Comparison of ENCODE assay signal across 20 mouse cellular contexts in genomic region chr9:38413502-38413901, GRCm38 (mm10). TPM values are rescaled to one million over a fixed set of nuclear protein-coding genes. Genes with fewer than 3 reads are reported as not detected.
DNase-seq lines count a peak whose midpoint lies in the region; ATAC-seq lines count a peak whose summit lies in the region.
"Not testable (repeated sequence)": the region's sequence is repeated elsewhere in the genome, so short reads cannot be mapped to it uniquely, and the experiment has no call there.
"Had no signal": no experiment of that assay in that cellular context is flagged by ENCODE, and none has a peak within 500 bp of the region (broad histone marks: within the 10 kb centered on the region; RNA-seq: fewer than 3 reads in every experiment).

No protein-coding gene starts in this region.

- not testable (repeated sequence) for H3K27ac ChIP-seq in embryonic facial prominence, embryonic 14.5 days (replicated peaks; ENCODE audit: low read depth, low read length); hindbrain, embryonic 10.5 days; limb, embryonic 11.5 days (replicated peaks; ENCODE audit: low read depth, low read length)

- not testable (repeated sequence) for H3K4me1 ChIP-seq in embryonic facial prominence, embryonic 14.5 days (ENCODE audit: control insufficient read depth, insufficient read depth, low read length); hindbrain, embryonic 10.5 days (replicated peaks); limb, embryonic 11.5 days (ENCODE audit: control insufficient read depth, insufficient read depth, low read length)

- H3K4me3 ChIP-seq in embryonic facial prominence, embryonic 14.5 days (ENCODE audit: low read depth, low read length); hindbrain, embryonic 10.5 days; limb, embryonic 11.5 days (ENCODE audit: low read depth, low read length): not testable (repeated sequence)

- DNase-seq in Muller cell, postnatal 12 days (ENCODE audit: inconsistent ontology term): peak; percentile 16
- peak; percentile 16 for DNase-seq in embryo, embryonic 10.5 days (ENCODE audit: low spot score)
- peak; percentile 38 for DNase-seq in embryonic facial prominence, embryonic 14.5 days (ENCODE audit: low spot score)
- DNase-seq in hindbrain, embryonic 10.5 days (ENCODE audit: low spot score): peak; percentile 12
- peak; percentile 50 for DNase-seq in kidney, postnatal 10 days
- peak; percentile 63 for DNase-seq in limb, embryonic 11.5 days (ENCODE audit: low spot score)
- DNase-seq in neural tube, embryonic 10.5 days (ENCODE audit: extremely low spot score, low spot score): peak; percentile 19
- peak; percentile 6 for DNase-seq in testis, postnatal 14 days (ENCODE audit: low spot score)

- H3K36me3 ChIP-seq in embryonic facial prominence, embryonic 14.5 days (ENCODE audit: control insufficient read depth, insufficient read depth, low read length); hindbrain, embryonic 10.5 days; limb, embryonic 11.5 days (ENCODE audit: control insufficient read depth, insufficient read depth, low read length): not testable (repeated sequence)

- not testable (repeated sequence) for H3K4me2 ChIP-seq in embryonic facial prominence, embryonic 14.5 days (ENCODE audit: low read depth, low read length); limb, embryonic 11.5 days (ENCODE audit: low read depth, severe bottlenecking)

- H3K9ac ChIP-seq in embryonic facial prominence, embryonic 14.5 days (ENCODE audit: low read depth, low read length); limb, embryonic 11.5 days (ENCODE audit: low read length): not testable (repeated sequence)

- not testable (repeated sequence) for H3K27me3 ChIP-seq in embryonic facial prominence, embryonic 14.5 days (replicated peaks; ENCODE audit: control insufficient read depth, insufficient read depth, low read length); hindbrain, embryonic 10.5 days (ENCODE audit: insufficient read depth, poor library complexity, severe bottlenecking); limb, embryonic 11.5 days (ENCODE audit: control insufficient read depth, insufficient read depth, low read length)

- not testable (repeated sequence) for ATAC-seq in embryonic facial prominence, embryonic 14.5 days (ENCODE audit: low read depth); limb, embryonic 11.5 days (ENCODE audit: insufficient number of reproducible peaks, low FRiP score, low TSS enrichment, low read depth)

- not testable (repeated sequence) for H3K9me3 ChIP-seq in embryonic facial prominence, embryonic 14.5 days (ENCODE audit: control insufficient read depth, low read length); limb, embryonic 11.5 days (ENCODE audit: control insufficient read depth, low read length)
- H3K9me3 ChIP-seq in hindbrain, embryonic 10.5 days: 0 out of 2 replicates have a peak, but pooled peaks cover 10% of the 10 kb centered on the region

- 91% methylated on average over 14 of the region's 14 CpGs for WGBS in embryonic facial prominence, embryonic 14.5 days
- 94% methylated on average over 14 of the region's 14 CpGs for WGBS in hindbrain, embryonic 10.5 days
- WGBS in limb, embryonic 11.5 days: 93% methylated on average over 14 of the region's 14 CpGs

RNA-seq across cellular contexts. Expression of gene Olfr147, which starts 12.0 kb away (rescaled TPM):
- polyA plus RNA-seq in embryonic facial prominence, embryonic 14.5 days (2014; fragmentation: Nextera tagmentation; extraction: Ambion mirVana): not detected in 2 replicates
- not detected in 2 replicates for polyA plus RNA-seq in hindbrain, embryonic 10.5 days (2016; fragmentation: Nextera tagmentation; extraction: Ambion mirVana)
- not detected in 2 replicates for polyA plus RNA-seq in limb, embryonic 11.5 days (2014; fragmentation: Nextera tagmentation; extraction: Ambion mirVana)
- polyA plus RNA-seq: adrenal gland, adult 2 months; brain, embryonic 14.5 days; embryonic facial prominence, embryonic 12.5 days; forebrain, embryonic 13.5 days; forebrain, postnatal 0 days; gonadal fat pad, adult 2 months; heart, adult 2 months; heart, embryonic 11.5 days; heart, embryonic 15.5 days; hindbrain, embryonic 13.5 days; hindbrain, postnatal 0 days; intestine, embryonic 15.5 days had no signal

RNA-seq across cellular contexts. Expression of gene Olfr901, which starts 15.8 kb away (rescaled TPM):
- not detected in 2 replicates for polyA plus RNA-seq in embryonic facial prominence, embryonic 14.5 days (2014; fragmentation: Nextera tagmentation; extraction: Ambion mirVana)
- polyA plus RNA-seq in hindbrain, embryonic 10.5 days (2016; fragmentation: Nextera tagmentation; extraction: Ambion mirVana): not detected in 2 replicates
- polyA plus RNA-seq in limb, embryonic 11.5 days (2014; fragmentation: Nextera tagmentation; extraction: Ambion mirVana): not detected in 2 replicates
- polyA plus RNA-seq: adrenal gland, adult 2 months; brain, embryonic 14.5 days; embryonic facial prominence, embryonic 12.5 days; forebrain, embryonic 13.5 days; forebrain, postnatal 0 days; gonadal fat pad, adult 2 months; heart, adult 2 months; heart, embryonic 11.5 days; heart, embryonic 15.5 days; hindbrain, embryonic 13.5 days; hindbrain, postnatal 0 days; intestine, embryonic 15.5 days had no signal

RNA-seq across cellular contexts. Expression of gene Olfr902, which starts 34.0 kb away (rescaled TPM):
- not detected in 2 replicates for polyA plus RNA-seq in embryonic facial prominence, embryonic 14.5 days (2014; fragmentation: Nextera tagmentation; extraction: Ambion mirVana)
- not detected in 2 replicates for polyA plus RNA-seq in hindbrain, embryonic 10.5 days (2016; fragmentation: Nextera tagmentation; extraction: Ambion mirVana)
- not detected in 2 replicates for polyA plus RNA-seq in limb, embryonic 11.5 days (2014; fragmentation: Nextera tagmentation; extraction: Ambion mirVana)
- polyA plus RNA-seq: adrenal gland, adult 2 months; brain, embryonic 14.5 days; embryonic facial prominence, embryonic 12.5 days; forebrain, embryonic 13.5 days; forebrain, postnatal 0 days; gonadal fat pad, adult 2 months; heart, adult 2 months; heart, embryonic 11.5 days; heart, embryonic 15.5 days; hindbrain, embryonic 13.5 days; hindbrain, postnatal 0 days; intestine, embryonic 15.5 days had no signal

RNA-seq across cellular contexts. Expression of gene Olfr251, which starts 36.6 kb away (rescaled TPM):
- polyA plus RNA-seq in embryonic facial prominence, embryonic 14.5 days (2014; fragmentation: Nextera tagmentation; extraction: Ambion mirVana): not detected in 2 replicates
- not detected in 2 replicates for polyA plus RNA-seq in hindbrain, embryonic 10.5 days (2016; fragmentation: Nextera tagmentation; extraction: Ambion mirVana)
- polyA plus RNA-seq in limb, embryonic 11.5 days (2014; fragmentation: Nextera tagmentation; extraction: Ambion mirVana): not detected in 2 replicates
- polyA plus RNA-seq: adrenal gland, adult 2 months; brain, embryonic 14.5 days; embryonic facial prominence, embryonic 12.5 days; forebrain, embryonic 13.5 days; forebrain, postnatal 0 days; gonadal fat pad, adult 2 months; heart, adult 2 months; heart, embryonic 11.5 days; heart, embryonic 15.5 days; hindbrain, embryonic 13.5 days; hindbrain, postnatal 0 days; intestine, embryonic 15.5 days had no signal

RNA-seq across cellular contexts. Expression of gene Olfr250, which starts 46.8 kb away (rescaled TPM):
- polyA plus RNA-seq in embryonic facial prominence, embryonic 14.5 days (2014; fragmentation: Nextera tagmentation; extraction: Ambion mirVana): 0.06 TPM in 1 of 2 replicates, not detected in the other
- polyA plus RNA-seq in hindbrain, embryonic 10.5 days (2016; fragmentation: Nextera tagmentation; extraction: Ambion mirVana): not detected in 2 replicates
- polyA plus RNA-seq in limb, embryonic 11.5 days (2014; fragmentation: Nextera tagmentation; extraction: Ambion mirVana): not detected in 2 replicates
- polyA plus RNA-seq: adrenal gland, adult 2 months; brain, embryonic 14.5 days; embryonic facial prominence, embryonic 12.5 days; forebrain, embryonic 13.5 days; forebrain, postnatal 0 days; gonadal fat pad, adult 2 months; heart, adult 2 months; heart, embryonic 11.5 days; heart, embryonic 15.5 days; hindbrain, embryonic 13.5 days; hindbrain, postnatal 0 days; intestine, embryonic 15.5 days had no signal

Comparison
In these comparisons a context has a peak if more than half of its experiments do, and no peak if none do; other contexts are left out.
1. DNase-seq: peak in every context shown above with its lines; median percentile 63 in limb, embryonic 11.5 days; 50 in kidney, postnatal 10 days; 38 in embryonic facial prominence, embryonic 14.5 days; 19 in neural tube, embryonic 10.5 days; 16 in Muller cell, postnatal 12 days; 16 in embryo, embryonic 10.5 days; 12 in hindbrain, embryonic 10.5 days; 6 in testis, postnatal 14 days.